ENCODE assay signal across 9 mouse cellular contexts in the genomic region with DNA sequence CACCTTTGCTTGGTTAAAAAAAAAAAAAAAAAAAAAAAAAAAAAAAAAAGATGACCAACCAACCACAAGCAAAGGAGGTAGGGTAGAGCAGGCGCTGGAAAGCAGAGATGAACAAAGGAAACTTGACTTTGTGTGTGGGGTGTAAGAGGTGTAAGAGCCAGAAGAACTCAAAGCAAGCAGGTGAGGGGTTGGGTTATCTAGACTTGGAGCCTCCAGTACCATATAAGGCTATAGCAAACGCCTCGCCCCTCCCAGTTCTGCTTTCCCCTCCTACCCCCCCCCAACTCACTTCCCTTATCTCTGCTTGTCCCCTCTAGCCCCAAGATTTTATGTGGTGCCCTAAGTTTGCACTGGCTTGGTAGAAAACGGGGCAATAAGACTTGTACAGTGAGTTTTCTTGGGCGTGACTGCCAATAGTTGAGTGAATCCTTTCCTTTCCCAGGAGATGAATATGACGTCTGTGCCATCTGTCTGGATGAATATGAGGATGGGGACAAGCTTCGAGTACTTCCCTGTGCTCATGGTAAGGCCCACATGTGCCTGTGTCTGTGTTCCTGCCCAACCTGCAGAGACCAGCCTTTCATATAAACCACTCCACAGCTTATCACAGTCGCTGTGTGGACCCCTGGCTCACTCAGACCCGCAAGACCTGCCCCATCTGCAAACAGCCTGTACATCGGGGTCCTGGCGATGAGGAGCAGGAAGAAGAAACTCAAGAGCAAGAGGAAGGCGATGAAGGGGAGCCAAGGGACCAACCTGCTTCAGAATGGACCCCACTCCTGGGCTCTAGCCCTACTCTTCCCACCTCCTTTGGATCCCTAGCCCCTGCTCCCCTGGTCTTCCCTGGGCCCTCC. TPM values are rescaled to one million over a fixed set of nuclear protein-coding genes. Genes with fewer than 3 reads are reported as not detected.
DNase-seq lines count a peak whose midpoint lies in the region; ATAC-seq lines count a peak whose summit lies in the region.
"Had no signal": no experiment of that assay in that cellular context is flagged by ENCODE, and none has a peak within 500 bp of the region (broad histone marks: within the 10 kb centered on the region; RNA-seq: fewer than 3 reads in every experiment).

No protein-coding gene starts in this region.

- WGBS in neural tube, embryonic 11.5 days = 92% methylated on average over 12 of the region's 12 CpGs
- 76% methylated on average over 12 of the region's 12 CpGs for WGBS in limb, embryonic 13.5 days
- WGBS in hindbrain, embryonic 16.5 days = 77% methylated on average over 12 of the region's 12 CpGs

- no peak overlapping the region for H3K4me2 ChIP-seq in neural tube, embryonic 11.5 days (ENCODE audit: low read depth)
- H3K4me2 ChIP-seq in limb, embryonic 13.5 days (replicated peaks) = peak overlapping the region; percentile 97
- H3K4me2 ChIP-seq in hindbrain, embryonic 16.5 days (ENCODE audit: low read length) = no peak overlapping the region

- peaks cover 13% of the 10 kb centered on the region for H3K36me3 ChIP-seq in neural tube, embryonic 11.5 days (ENCODE audit: control insufficient read depth, insufficient read depth, low read length)
- peaks cover 54% of the 10 kb centered on the region for H3K36me3 ChIP-seq in limb, embryonic 13.5 days
- H3K36me3 ChIP-seq in hindbrain, embryonic 16.5 days (ENCODE audit: control insufficient read depth, insufficient read depth, low read length) = peaks cover 20% of the 10 kb centered on the region

- no peaks in the 10 kb centered on the region for H3K27me3 ChIP-seq in neural tube, embryonic 11.5 days (ENCODE audit: control insufficient read depth, insufficient read depth, low read length)
- no peaks in the 10 kb centered on the region for H3K27me3 ChIP-seq in limb, embryonic 13.5 days
- H3K27me3 ChIP-seq in hindbrain, embryonic 16.5 days (replicated peaks; ENCODE audit: control insufficient read depth, insufficient read depth, low read length) = no peaks in the 10 kb centered on the region
- H3K27me3 ChIP-seq: Patski had no signal

- DNase-seq in cerebellum, adult 9-10 months = peak; percentile 36
- no peak for DNase-seq in cerebellum, postnatal 14 days
- DNase-seq in neural tube, embryonic 11.5 days (ENCODE audit: low spot score) = no peak
- no peak for DNase-seq in neural tube, embryonic 10.5 days (ENCODE audit: extremely low spot score, low spot score)
- DNase-seq in thymus, postnatal 14 days = peak; percentile 71
- DNase-seq in embryo, embryonic 11 days = no peak

- H3K4me3 ChIP-seq in neural tube, embryonic 11.5 days (ENCODE audit: low read depth, low read length) = no peak overlapping the region; the same call in 1 of the 2 replicates
- peak overlapping the region; percentile 100; the same call in 1 of the 2 replicates for H3K4me3 ChIP-seq in limb, embryonic 13.5 days
- no peak overlapping the region for H3K4me3 ChIP-seq in hindbrain, embryonic 16.5 days (ENCODE audit: low read length)

- no peaks in the 10 kb centered on the region for H3K9me3 ChIP-seq in neural tube, embryonic 11.5 days (ENCODE audit: control insufficient read depth, low read length)
- H3K9me3 ChIP-seq in limb, embryonic 13.5 days = no peaks in the 10 kb centered on the region
- H3K9me3 ChIP-seq in hindbrain, embryonic 16.5 days (ENCODE audit: control insufficient read depth, low read length) = no peaks in the 10 kb centered on the region

- H3K27ac ChIP-seq in neural tube, embryonic 11.5 days (ENCODE audit: low read depth, low read length) = peak overlapping the region; percentile 39; the same call in 1 of the 2 replicates
- no peak overlapping the region for H3K27ac ChIP-seq in limb, embryonic 13.5 days
- H3K27ac ChIP-seq in hindbrain, embryonic 16.5 days (ENCODE audit: low read depth, low read length) = no peak overlapping the region

- no peak for ATAC-seq in neural tube, embryonic 11.5 days (ENCODE audit: insufficient read depth, low FRiP score, low TSS enrichment)
- ATAC-seq in limb, embryonic 13.5 days (ENCODE audit: low FRiP score, low read depth) = no peak
- ATAC-seq in hindbrain, embryonic 16.5 days = no peak
- ATAC-seq: Patski had no signal

- peaks cover 28% of the 10 kb centered on the region for H3K4me1 ChIP-seq in neural tube, embryonic 11.5 days (ENCODE audit: control insufficient read depth, insufficient read depth, low read length)
- H3K4me1 ChIP-seq in limb, embryonic 13.5 days = peaks cover 56% of the 10 kb centered on the region
- H3K4me1 ChIP-seq in hindbrain, embryonic 16.5 days (ENCODE audit: control insufficient read depth, insufficient read depth, low read depth, low read length) = peaks cover 37% of the 10 kb centered on the region

- no peak overlapping the region for H3K9ac ChIP-seq in neural tube, embryonic 11.5 days (ENCODE audit: low read length)
- H3K9ac ChIP-seq in limb, embryonic 13.5 days = no peak overlapping the region
- no peak overlapping the region for H3K9ac ChIP-seq in hindbrain, embryonic 16.5 days (ENCODE audit: low read depth, low read length)

RNA-seq across cellular contexts. Expression of a gene that starts 3.3 kb away (rescaled TPM):
- polyA plus RNA-seq in neural tube, embryonic 11.5 days (2014; fragmentation: Nextera tagmentation; extraction: Ambion mirVana) = 142 and 146 TPM in 2 replicates
- polyA plus RNA-seq in limb, embryonic 13.5 days (2015; fragmentation: Nextera tagmentation; extraction: Ambion mirVana) = 165 and 173 TPM in 2 replicates
- polyA plus RNA-seq in hindbrain, embryonic 16.5 days (2015; fragmentation: Nextera tagmentation; extraction: Ambion mirVana) = 185 and 191 TPM in 2 replicates

RNA-seq across cellular contexts. Expression of a gene that starts 3.5 kb away (rescaled TPM):
- polyA plus RNA-seq in neural tube, embryonic 11.5 days (2014; fragmentation: Nextera tagmentation; extraction: Ambion mirVana) = 86.4 and 92.9 TPM in 2 replicates
- polyA plus RNA-seq in limb, embryonic 13.5 days (2015; fragmentation: Nextera tagmentation; extraction: Ambion mirVana) = 120 and 129 TPM in 2 replicates
- polyA plus RNA-seq in hindbrain, embryonic 16.5 days (2015; fragmentation: Nextera tagmentation; extraction: Ambion mirVana) = 105 and 110 TPM in 2 replicates

RNA-seq across cellular contexts. Expression of a gene that starts 3.9 kb away (rescaled TPM):
- polyA plus RNA-seq in neural tube, embryonic 11.5 days (2014; fragmentation: Nextera tagmentation; extraction: Ambion mirVana) = 1,399 and 1,464 TPM in 2 replicates
- 1,638 and 1,674 TPM in 2 replicates for polyA plus RNA-seq in limb, embryonic 13.5 days (2015; fragmentation: Nextera tagmentation; extraction: Ambion mirVana)
- polyA plus RNA-seq in hindbrain, embryonic 16.5 days (2015; fragmentation: Nextera tagmentation; extraction: Ambion mirVana) = 638 and 764 TPM in 2 replicates

RNA-seq across cellular contexts. Expression of a gene that starts 6.5 kb away (rescaled TPM):
- 39.3 and 48.9 TPM in 2 replicates for polyA plus RNA-seq in neural tube, embryonic 11.5 days (2014; fragmentation: Nextera tagmentation; extraction: Ambion mirVana)
- polyA plus RNA-seq in limb, embryonic 13.5 days (2015; fragmentation: Nextera tagmentation; extraction: Ambion mirVana) = 52.3 and 57.1 TPM in 2 replicates
- 6.0 and 16.3 TPM in 2 replicates for polyA plus RNA-seq in hindbrain, embryonic 16.5 days (2015; fragmentation: Nextera tagmentation; extraction: Ambion mirVana)

RNA-seq across cellular contexts. Expression of a gene that starts 11.6 kb away (rescaled TPM):
- polyA plus RNA-seq in neural tube, embryonic 11.5 days (2014; fragmentation: Nextera tagmentation; extraction: Ambion mirVana) = 1.3 and 1.6 TPM in 2 replicates
- 0.18 and 0.22 TPM in 2 replicates for polyA plus RNA-seq in limb, embryonic 13.5 days (2015; fragmentation: Nextera tagmentation; extraction: Ambion mirVana)
- polyA plus RNA-seq in hindbrain, embryonic 16.5 days (2015; fragmentation: Nextera tagmentation; extraction: Ambion mirVana) = 0.19 and 0.29 TPM in 2 replicates

Comparison
In these comparisons a context has a peak if more than half of its experiments do, and no peak if none do; other contexts are left out.
1. DNase-seq: peak in cerebellum, adult 9-10 months (single experiment) and thymus, postnatal 14 days (single experiment); none in cerebellum, postnatal 14 days (0 of 2), neural tube, embryonic 11.5 days (single experiment), neural tube, embryonic 10.5 days (single experiment) and embryo, embryonic 11 days (single experiment).